Mouse (Mus musculus) stomach, postnatal 0 days (tissue): ENCODE measurements at regions not wholly inside any gene's neighbourhood (a gene's known extent, or its start where the extent isn't known, plus 50 kb on each side); places are given as distances from the start of the nearest gene placed in this dataset.

Source experiments
- CTCF ChIP-seq: IDR thresholded peaks from 2 replicates; pipeline ENCODE4 v1.5.1; 2016; ENCODE audit warnings: antibody characterized with exemption, low read depth, mild to moderate bottlenecking, moderate library complexity
- EP300 ChIP-seq: optimal IDR thresholded peaks from 2 replicates; pipeline ENCODE3; 2016; ENCODE audit warnings: antibody characterized with exemption

DNA sequence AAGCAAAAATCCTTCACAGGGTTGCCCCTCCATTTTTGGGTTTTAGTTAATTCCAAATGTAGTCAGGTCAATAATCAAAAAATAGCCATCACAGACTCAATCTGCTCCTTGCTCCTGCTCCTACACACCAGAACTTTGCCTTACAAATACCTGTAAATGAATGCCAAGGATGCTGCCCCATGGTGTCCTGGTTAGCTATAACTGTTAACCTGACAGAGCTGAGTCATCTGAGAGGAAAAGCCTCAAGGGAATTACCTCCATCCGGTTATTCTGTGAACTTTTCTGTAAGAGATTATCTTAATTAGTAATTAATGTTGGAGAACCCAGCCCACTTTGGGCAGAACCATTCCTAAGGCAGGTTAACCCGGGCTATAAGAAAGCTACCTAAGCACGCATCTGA, 325.4 kb upstream of the Castor2 start:
- TF ChIP-seq CTCF (no peak), EP300 (no peak)
